Mouse (Mus musculus) kidney, postnatal 14 days (tissue): ENCODE data around the gene Pacrg.

Source experiments
- DNase-seq: peaks from one replicate; pipeline ENCODE4 v3.0.0; 2022; ENCODE audit warnings: mixed read lengths

Gene Pacrg

GRCm38 (mm10) chr17:10840148-10840707 lies at the start of gene Pacrg, which contains the start of gene Prkn:
Gene Pacrg, minus strand, starts transcription at chr17:10840311.
Gene Prkn, plus strand, starts transcription at chr17:10840384.
- DNase-seq = peak; percentile 98

GRCm38 (mm10) chr17:10887924-10888323 lies 47.8 kb upstream of the Pacrg start:
- DNase-seq = no peak

- DNase-seq = no peak
These were observed 42.1 kb upstream of the Pacrg start for GRCm38 (mm10) chr17:10882260-10882659.

GRCm38 (mm10) chr17:10878986-10879385 lies 38.9 kb upstream of the Pacrg start:
- no peak for DNase-seq

GRCm38 (mm10) chr17:10874208-10875187 lies 34.4 kb upstream of the Pacrg start:
- DNase-seq = no peak

- no peak for DNase-seq
These were observed 14.1 kb upstream of the Pacrg start for GRCm38 (mm10) chr17:10854207-10854606.

GRCm38 (mm10) chr17:10840731-10841201 lies 655 bp upstream of the Pacrg start:
- DNase-seq = peak; percentile 59

GRCm38 (mm10) chr17:10818971-10819370 lies 21.1 kb downstream of the Pacrg start:
- DNase-seq = no peak

- DNase-seq = no peak
These were observed 31.5 kb downstream of the Pacrg start for GRCm38 (mm10) chr17:10808571-10808970.

- no peak for DNase-seq
These were observed 32.7 kb downstream of the Pacrg start for GRCm38 (mm10) chr17:10807261-10807998.

- DNase-seq = no peak
These were observed 33.4 kb downstream of the Pacrg start for GRCm38 (mm10) chr17:10806692-10807091.

- DNase-seq = no peak
These were observed 48.5 kb downstream of the Pacrg start for GRCm38 (mm10) chr17:10791661-10792060.

- DNase-seq = no peak
These were observed 55.6 kb downstream of the Pacrg start for GRCm38 (mm10) chr17:10784401-10784920.

GRCm38 (mm10) chr17:10776503-10776902 lies 63.6 kb downstream of the Pacrg start:
- no peak for DNase-seq

GRCm38 (mm10) chr17:10774468-10774867 lies 65.6 kb downstream of the Pacrg start:
- DNase-seq = no peak

GRCm38 (mm10) chr17:10772207-10772606 lies 67.9 kb downstream of the Pacrg start:
- DNase-seq = no peak

- no peak for DNase-seq
These were observed 70.2 kb downstream of the Pacrg start for GRCm38 (mm10) chr17:10769873-10770272.

GRCm38 (mm10) chr17:10766735-10767406 lies 73.2 kb downstream of the Pacrg start:
- DNase-seq = no peak

GRCm38 (mm10) chr17:10764343-10764742 lies 75.8 kb downstream of the Pacrg start:
- no peak for DNase-seq

- no peak for DNase-seq
These were observed 82.7 kb downstream of the Pacrg start for GRCm38 (mm10) chr17:10757455-10757854.

GRCm38 (mm10) chr17:10744709-10745461 lies 95.2 kb downstream of the Pacrg start:
- peak; percentile 73 for DNase-seq

GRCm38 (mm10) chr17:10740083-10740482 lies 100.0 kb downstream of the Pacrg start:
- DNase-seq = no peak
